Mouse (Mus musculus): ENCODE data around the gene Tiparp. TPM values are rescaled to one million over a fixed set of nuclear protein-coding genes. Genes with fewer than 3 reads are reported as not detected.

Gene Tiparp
- total RNA-seq, 2 experiments from 2014 or later = 12.2 to 16.6 TPM

- intact Hi-C loops (cut with DNase I) = no loop called here
- no peak for DNase-seq (ENCODE audit: low spot score in 2 of 2)
Observed at GRCm38 (mm10) chr3:65573516-65573915, 45.3 kb downstream of the Tiparp start.

GRCm38 (mm10) chr3:65577602-65578001 lies 49.4 kb downstream of the Tiparp start:
- intact Hi-C loops (cut with DNase I) = no loop called here
- DNase-seq (ENCODE audit: low spot score in 2 of 2) = no peak

GRCm38 (mm10) chr3:65579260-65579921 lies 51.2 kb downstream of the Tiparp start:
- intact Hi-C loops (cut with DNase I) = no loop called here
- DNase-seq (ENCODE audit: low spot score in 2 of 2) = no peak

- DNase-seq (ENCODE audit: low spot score in 2 of 2) = no peak
- intact Hi-C loops (cut with DNase I) = no loop called here
Observed at GRCm38 (mm10) chr3:65581596-65581995, 53.4 kb downstream of the Tiparp start.

GRCm38 (mm10) chr3:65584329-65584728 lies 56.1 kb downstream of the Tiparp start:
- intact Hi-C loops (cut with DNase I) = loop anchor here (2.0 kb wide), 1 partner anchor 56 kb away; the partner anchor contains the start of gene Tiparp
- peak in 1 of 2 experiments; percentile 55 for DNase-seq (ENCODE audit: low spot score in 2 of 2)

GRCm38 (mm10) chr3:65585291-65585690 lies 57.1 kb downstream of the Tiparp start:
- DNase-seq (ENCODE audit: low spot score in 2 of 2) = no peak
- intact Hi-C loops (cut with DNase I) = loop anchor here (2.0 to 5.0 kb wide), 2 partner anchors 56 to 277 kb away; partner anchors contain the start of gene Tiparp

GRCm38 (mm10) chr3:65585823-65586482 lies 57.7 kb downstream of the Tiparp start:
- peak in 1 of 2 experiments; percentile 6 for DNase-seq (ENCODE audit: low spot score in 2 of 2)
- intact Hi-C loops (cut with DNase I) = loop anchor here (2.0 to 5.0 kb wide), 2 partner anchors 57 to 276 kb away; partner anchors contain the start of gene Tiparp

- intact Hi-C loops (cut with DNase I) = loop anchor here (5.0 kb wide), 1 partner anchor 276 kb away; no protein-coding TSS in a partner anchor
- DNase-seq (ENCODE audit: low spot score in 2 of 2) = peak; percentile 59 to 93
Observed at GRCm38 (mm10) chr3:65586483-65586905, 58.3 kb downstream of the Tiparp start.

GRCm38 (mm10) chr3:65586966-65587365 lies 58.8 kb downstream of the Tiparp start:
- DNase-seq (ENCODE audit: low spot score in 2 of 2) = no peak
- intact Hi-C loops (cut with DNase I) = loop anchor here (5.0 kb wide), 1 partner anchor 275 kb away; no protein-coding TSS in a partner anchor

GRCm38 (mm10) chr3:65588424-65588823 lies 60.2 kb downstream of the Tiparp start:
- no peak for DNase-seq (ENCODE audit: low spot score in 2 of 2)
- intact Hi-C loops (cut with DNase I) = loop anchor here (5.0 kb wide), 1 partner anchor 274 kb away; no protein-coding TSS in a partner anchor

GRCm38 (mm10) chr3:65592850-65593249 lies 64.6 kb downstream of the Tiparp start:
- intact Hi-C loops (cut with DNase I) = no loop called here
- DNase-seq (ENCODE audit: low spot score in 2 of 2) = no peak

GRCm38 (mm10) chr3:65594493-65594892 lies 66.3 kb downstream of the Tiparp start:
- DNase-seq (ENCODE audit: low spot score in 2 of 2) = no peak
- intact Hi-C loops (cut with DNase I) = no loop called here

- intact Hi-C loops (cut with DNase I) = no loop called here
- DNase-seq (ENCODE audit: low spot score in 2 of 2) = no peak
Observed at GRCm38 (mm10) chr3:65595196-65595595, 67.0 kb downstream of the Tiparp start.

GRCm38 (mm10) chr3:65598071-65598830 lies 70.0 kb downstream of the Tiparp start:
- intact Hi-C loops (cut with DNase I) = no loop called here
- DNase-seq (ENCODE audit: low spot score in 2 of 2) = no peak

GRCm38 (mm10) chr3:65599151-65599550 lies 70.9 kb downstream of the Tiparp start:
- intact Hi-C loops (cut with DNase I) = no loop called here
- DNase-seq (ENCODE audit: low spot score in 2 of 2) = no peak

GRCm38 (mm10) chr3:65601291-65602050 lies 73.3 kb downstream of the Tiparp start:
- DNase-seq (ENCODE audit: low spot score in 2 of 2) = no peak
- intact Hi-C loops (cut with DNase I) = no loop called here

- intact Hi-C loops (cut with DNase I) = no loop called here
- DNase-seq (ENCODE audit: low spot score in 2 of 2) = peak; percentile 22 to 87
Observed at GRCm38 (mm10) chr3:65603392-65604055, 75.3 kb downstream of the Tiparp start.

All from left cerebral cortex, postnatal 25 days (tissue).